In the genomic region with DNA sequence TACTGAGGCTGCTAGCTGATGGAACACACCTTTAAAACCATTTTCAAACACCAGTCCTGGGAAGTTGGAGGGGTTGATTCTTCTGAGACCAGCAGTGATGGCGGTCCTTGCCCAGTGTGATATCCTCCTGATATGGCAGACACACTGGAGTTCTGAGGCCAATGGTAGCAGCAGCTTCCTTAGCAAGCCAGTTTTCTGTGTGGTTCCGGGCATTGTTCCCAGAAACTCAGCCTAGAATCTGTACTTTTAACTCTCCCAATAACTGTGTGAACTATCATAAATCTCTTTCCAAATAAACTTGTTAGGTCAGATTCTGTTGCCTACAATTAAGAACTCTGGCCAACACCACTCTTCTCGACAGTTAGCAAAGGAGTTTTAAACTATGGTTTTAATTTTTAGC, we compare ENCODE assay signal across 10 mouse cellular contexts.
A peak's percentile ranks its signal among the peaks of the same experiment; 100 is the strongest.
DNase-seq lines count a peak whose midpoint lies in the region; ATAC-seq lines count a peak whose summit lies in the region.
"Had no signal": no experiment of that assay in that cellular context is flagged by ENCODE, and none has a peak within 500 bp of the region (broad histone marks: within the 10 kb centered on the region; RNA-seq: fewer than 3 reads in every experiment).

No protein-coding gene starts in this region.

- no peak for ATAC-seq in megakaryocyte progenitor cell, adult 5-6 weeks (replicated peaks; ENCODE audit: poor library complexity)
- ATAC-seq: midbrain, embryonic 16.5 days had no signal

- peak; percentile 63 to 72 for DNase-seq in cerebellum, postnatal 10 days
- DNase-seq in cerebellum, adult 11 months: no peak
- DNase-seq in kidney, postnatal 10 days: peak; percentile 61
- no peak for DNase-seq in kidney, adult 11 months
- peak; percentile 22 to 23 for DNase-seq in right cerebral cortex, postnatal 10 days (ENCODE audit: low spot score in 2 of 2)
- no peak for DNase-seq in right cerebral cortex, postnatal 36 days (ENCODE audit: low spot score in 2 of 2)
- DNase-seq in skeletal muscle tissue, adult 2 months (ENCODE audit: low read depth, low spot score): peak; percentile 21
- DNase-seq: adrenal gland, adult 8-10 months had no signal

Comparison
In these comparisons a context has a peak if more than half of its experiments do, and no peak if none do; other contexts are left out.
1. DNase-seq: peak in cerebellum, postnatal 10 days (2 of 2), kidney, postnatal 10 days (single experiment), right cerebral cortex, postnatal 10 days (2 of 2) and skeletal muscle tissue, adult 2 months (single experiment); none in cerebellum, adult 11 months (single experiment), kidney, adult 11 months (single experiment) and right cerebral cortex, postnatal 36 days (0 of 2).